Mouse (Mus musculus) midbrain, embryonic 16.5 days (tissue): Measurements from ENCODE around the gene Arpp19. TPM values are rescaled to one million over a fixed set of nuclear protein-coding genes. Genes with fewer than 3 reads are reported as not detected.

Experiments used
- ATAC-seq: fragments of 200-750 bp; cut with Nextera tagmentation; 2 replicates; pipeline ENCODE4 v1.8.0; 2017; ENCODE audit warnings: moderate TSS enrichment
- H3K27ac ChIP-seq: fragments of 300-500 bp; sonication (generic); 2 replicates; pipeline ENCODE4 v1.5.1; 2014; ENCODE audit warnings: mild to moderate bottlenecking, low read length, mixed read lengths
- H3K27me3 ChIP-seq: fragments of 300-500 bp; sonication (generic); 2 replicates; pipeline ENCODE4 v1.6.1; 2014; ENCODE audit warnings: low read depth, low read length, mixed read lengths; ENCODE audit not compliant: control insufficient read depth, insufficient read depth
- H3K36me3 ChIP-seq: fragments of 300-500 bp; sonication (generic); 2 replicates; pipeline ENCODE4 v1.6.1; 2014; ENCODE audit warnings: mild to moderate bottlenecking, low read length, moderate library complexity, mixed read lengths; ENCODE audit not compliant: control insufficient read depth, insufficient read depth
- H3K4me1 ChIP-seq: fragments of 300-500 bp; sonication (generic); 2 replicates; pipeline ENCODE4 v1.6.1; 2014; ENCODE audit warnings: mild to moderate bottlenecking, low read length, mixed read lengths; ENCODE audit not compliant: control insufficient read depth, insufficient read depth
- H3K4me2 ChIP-seq: fragments of 300-500 bp; sonication (generic); 2 replicates; pipeline ENCODE4 v1.6.1; 2014; ENCODE audit warnings: mild to moderate bottlenecking, low read length, mixed read lengths
- H3K4me3 ChIP-seq: fragments of 300-500 bp; sonication (generic); 2 replicates; pipeline ENCODE4 v1.5.1; 2014; ENCODE audit warnings: low read depth, mild to moderate bottlenecking, low read length, moderate library complexity, mixed read lengths
- H3K9ac ChIP-seq: fragments of 300-500 bp; sonication (generic); 2 replicates; pipeline ENCODE4 v1.6.1; 2014; ENCODE audit warnings: low read depth, low read length, mixed read lengths
- H3K9me3 ChIP-seq: fragments of 300-500 bp; sonication (generic); replicated peaks from 2 replicates; pipeline ENCODE4 v1.6.1; 2014; ENCODE audit warnings: mild to moderate bottlenecking, low read length, mixed read lengths; ENCODE audit not compliant: control insufficient read depth, poor library complexity, severe bottlenecking
- WGBS: fragments of 180-500 bp; shearing (Covaris S2); extraction: QIAGEN DNeasy Blood & Tissue Kit; methylation state at CpG from one replicate; pipeline ENCODE4 v1.1.7; 2014; 5-methylcytosine and 5-hydroxymethylcytosine counted together
- polyA plus RNA-seq: library from polyadenylated mRNA; unstranded; fragments of >200 nt; fragmentation: Nextera tagmentation; extraction: Ambion mirVana; gene quantifications from 2 replicates; pipeline ENCODE4 v1.2.1, GENCODE M21; 2015

Gene Arpp19
- polyA plus RNA-seq = 208 and 215 TPM in 2 replicates

- Histone ChIP-seq H3K36me3 (no peaks in the 10 kb centered on the region), H3K4me1 (peaks cover 17% of the 10 kb centered on the region), H3K9ac (peak within 1 kb of the TSS; percentile 84), H3K4me2 (peak within 1 kb of the TSS; percentile 74), H3K9me3 (no peaks in the 10 kb centered on the region), H3K27ac (peak within 1 kb of the TSS; percentile 82), H3K27me3 (no peaks in the 10 kb centered on the region), H3K4me3 (peak within 1 kb of the TSS; percentile 96)
- peak; percentile 97 for ATAC-seq
- under 1% methylated on average over 69 of the region's 73 CpGs for WGBS
Measured at GRCm38 (mm10) chr9:75037451-75038356, at the start of gene Arpp19. Gene Arpp19 (plus strand): TSS chr9:75037614.

GRCm38 (mm10) chr9:74988893-74989460, 48.4 kb upstream of the Arpp19 start:
- H3K4me2 ChIP-seq = no peak overlapping the region
- H3K4me1 ChIP-seq = no peaks in the 10 kb centered on the region
- H3K9me3 ChIP-seq = no peaks in the 10 kb centered on the region
- no peak for ATAC-seq
- H3K36me3 ChIP-seq = no peaks in the 10 kb centered on the region
- H3K27me3 ChIP-seq = no peaks in the 10 kb centered on the region
- no peak overlapping the region for H3K4me3 ChIP-seq
- no peak overlapping the region for H3K9ac ChIP-seq
- no peak overlapping the region for H3K27ac ChIP-seq
- 94% methylated on average over 7 of the region's 7 CpGs for WGBS

- H3K9me3 ChIP-seq = no peaks in the 10 kb centered on the region
- no peaks in the 10 kb centered on the region for H3K4me1 ChIP-seq
- no peaks in the 10 kb centered on the region for H3K27me3 ChIP-seq
- no peak overlapping the region for H3K4me2 ChIP-seq
- H3K9ac ChIP-seq = no peak overlapping the region
- H3K27ac ChIP-seq = no peak overlapping the region
- no peaks in the 10 kb centered on the region for H3K36me3 ChIP-seq
- no peak overlapping the region for H3K4me3 ChIP-seq
- no peak for ATAC-seq
- 96% methylated on average over 2 of the region's 2 CpGs for WGBS
Measured at GRCm38 (mm10) chr9:74989990-74990389, 47.4 kb upstream of the Arpp19 start.

GRCm38 (mm10) chr9:74994611-74995257, 42.7 kb upstream of the Arpp19 start:
- H3K4me1 ChIP-seq = no peaks in the 10 kb centered on the region
- no peak for ATAC-seq
- no peaks in the 10 kb centered on the region for H3K36me3 ChIP-seq
- 89% methylated on average over 10 of the region's 10 CpGs for WGBS
- H3K9me3 ChIP-seq = no peaks in the 10 kb centered on the region
- H3K9ac ChIP-seq = no peak overlapping the region
- no peaks in the 10 kb centered on the region for H3K27me3 ChIP-seq
- H3K27ac ChIP-seq = no peak overlapping the region
- no peak overlapping the region for H3K4me2 ChIP-seq
- no peak overlapping the region for H3K4me3 ChIP-seq

GRCm38 (mm10) chr9:74996349-74996748, 41.1 kb upstream of the Arpp19 start:
- 47% methylated on average over 2 of the region's 2 CpGs for WGBS
- ATAC-seq = no peak
- no peaks in the 10 kb centered on the region for H3K4me1 ChIP-seq
- no peak overlapping the region for H3K27ac ChIP-seq
- H3K4me3 ChIP-seq = no peak overlapping the region
- H3K9me3 ChIP-seq = no peaks in the 10 kb centered on the region
- no peak overlapping the region for H3K9ac ChIP-seq
- no peaks in the 10 kb centered on the region for H3K36me3 ChIP-seq
- H3K4me2 ChIP-seq = no peak overlapping the region
- no peaks in the 10 kb centered on the region for H3K27me3 ChIP-seq

- Histone ChIP-seq H3K9ac (no peak overlapping the region), H3K9me3 (no peaks in the 10 kb centered on the region), H3K27me3 (no peaks in the 10 kb centered on the region), H3K36me3 (no peaks in the 10 kb centered on the region), H3K4me3 (no peak overlapping the region), H3K4me1 (no peaks in the 10 kb centered on the region), H3K27ac (no peak overlapping the region), H3K4me2 (no peak overlapping the region)
- ATAC-seq = no peak
Measured at GRCm38 (mm10) chr9:74997976-74998375, 39.4 kb upstream of the Arpp19 start.

- H3K9ac ChIP-seq = no peak overlapping the region
- no peaks in the 10 kb centered on the region for H3K27me3 ChIP-seq
- no peak overlapping the region for H3K27ac ChIP-seq
- no peaks in the 10 kb centered on the region for H3K4me1 ChIP-seq
- H3K36me3 ChIP-seq = peaks cover under 1% of the 10 kb centered on the region; the same call in 1 of the 2 replicates
- no peaks in the 10 kb centered on the region for H3K9me3 ChIP-seq
- 94% methylated on average over 6 of the region's 6 CpGs for WGBS
- H3K4me3 ChIP-seq = no peak overlapping the region
- ATAC-seq = no peak
- H3K4me2 ChIP-seq = no peak overlapping the region
Measured at GRCm38 (mm10) chr9:75001006-75001405, 36.4 kb upstream of the Arpp19 start.

- ATAC-seq = peak; percentile 28; the same call in 1 of the 2 replicates
- Histone ChIP-seq H3K36me3 (peaks cover 3% of the 10 kb centered on the region), H3K9me3 (no peaks in the 10 kb centered on the region), H3K4me2 (no peak overlapping the region), H3K27me3 (no peaks in the 10 kb centered on the region), H3K4me3 (no peak overlapping the region), H3K4me1 (no peaks in the 10 kb centered on the region), H3K27ac (no peak overlapping the region), H3K9ac (no peak overlapping the region)
- 70% methylated on average over 5 of the region's 5 CpGs for WGBS
Measured at GRCm38 (mm10) chr9:75001611-75002204, 35.7 kb upstream of the Arpp19 start.
